Mouse (Mus musculus): ENCODE results near the gene Hoxc8. TPM values are rescaled to one million over a fixed set of nuclear protein-coding genes. Genes with fewer than 3 reads are reported as not detected.
A peak's percentile ranks its signal among the peaks of the same experiment; 100 is the strongest.

Hoxc8 gene
- polyA plus RNA-seq, 1 experiment from 2014 or later, result 2.5 TPM

DNA sequence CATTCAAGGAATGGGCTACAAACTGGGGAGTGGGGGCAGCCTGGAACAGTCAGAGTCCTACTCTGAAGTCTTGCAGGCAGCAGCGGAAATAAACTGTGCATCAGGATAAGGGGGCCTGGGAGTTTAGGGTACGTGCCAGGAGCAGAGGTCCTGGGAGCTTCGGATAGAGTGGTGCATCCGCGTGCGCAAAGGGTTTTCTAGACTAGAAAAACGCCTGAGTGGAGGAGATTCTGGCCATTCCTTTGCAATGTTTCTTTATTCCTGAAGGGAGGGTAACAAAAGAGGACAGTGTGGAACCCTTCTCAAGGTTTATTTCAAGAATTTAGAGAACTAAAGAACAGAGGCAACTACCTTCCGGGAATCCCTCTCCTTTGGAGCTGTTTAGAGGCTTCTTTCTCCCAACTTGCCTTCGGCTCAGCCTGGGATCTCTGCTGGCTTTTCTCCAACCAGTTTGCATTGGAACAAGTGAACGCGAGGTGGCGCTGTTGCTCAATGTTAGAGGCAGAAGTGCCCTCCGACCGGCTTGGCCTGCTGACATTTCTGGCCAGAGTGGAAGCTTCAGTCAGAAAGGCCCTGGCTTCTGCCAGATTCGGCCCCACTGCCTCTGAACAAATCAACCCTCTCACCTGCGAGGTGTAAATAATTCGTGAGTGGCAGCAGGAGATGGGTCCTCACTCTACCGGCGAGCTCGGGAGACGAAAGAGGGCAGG is 3.1 kb upstream of the Hoxc8 start:
- Histone ChIP-seq H3K4me2 (ENCODE audit: low read depth, low read length) (no peak overlapping the region), H3K4me1 (ENCODE audit: control insufficient read depth, insufficient read depth, low read length) (0 out of 2 replicates have a peak, but pooled peaks cover 5% of the 10 kb centered on the region), H3K36me3 (ENCODE audit: control insufficient read depth, insufficient read depth, low read length) (no peaks in the 10 kb centered on the region), H3K9me3 (replicated peaks; ENCODE audit: control insufficient read depth, low read length) (no peaks in the 10 kb centered on the region), H3K27me3 (ENCODE audit: control insufficient read depth, insufficient read depth, low read length) (peaks cover 93% of the 10 kb centered on the region), H3K9ac (ENCODE audit: low read length) (no peak overlapping the region), H3K27ac (ENCODE audit: low read length) (no peak overlapping the region), H3K4me3 (replicated peaks; ENCODE audit: low read length) (no peak overlapping the region)
- peak; percentile 66; the same call in 1 of the 2 replicates for ATAC-seq (ENCODE audit: insufficient read depth, low FRiP score)
- 7% methylated on average over 21 of the region's 21 CpGs for WGBS

GRCm38 (mm10) chr15:102988078-102988477 is 2.3 kb upstream of the Hoxc8 start:
- no peaks in the 10 kb centered on the region for H3K9me3 ChIP-seq (replicated peaks; ENCODE audit: control insufficient read depth, low read length)
- no peaks in the 10 kb centered on the region for H3K36me3 ChIP-seq (ENCODE audit: control insufficient read depth, insufficient read depth, low read length)
- no peak overlapping the region for H3K27ac ChIP-seq (ENCODE audit: low read length)
- WGBS, result 48% methylated on average over 5 of the region's 5 CpGs
- H3K4me1 ChIP-seq (ENCODE audit: control insufficient read depth, insufficient read depth, low read length), result 0 out of 2 replicates have a peak, but pooled peaks cover 5% of the 10 kb centered on the region
- H3K4me3 ChIP-seq (replicated peaks; ENCODE audit: low read length), result no peak overlapping the region
- no peak for ATAC-seq (ENCODE audit: insufficient read depth, low FRiP score)
- H3K9ac ChIP-seq (ENCODE audit: low read length), result no peak overlapping the region
- no peak overlapping the region for H3K4me2 ChIP-seq (ENCODE audit: low read depth, low read length)
- H3K27me3 ChIP-seq (ENCODE audit: control insufficient read depth, insufficient read depth, low read length), result peaks cover 92% of the 10 kb centered on the region

DNA sequence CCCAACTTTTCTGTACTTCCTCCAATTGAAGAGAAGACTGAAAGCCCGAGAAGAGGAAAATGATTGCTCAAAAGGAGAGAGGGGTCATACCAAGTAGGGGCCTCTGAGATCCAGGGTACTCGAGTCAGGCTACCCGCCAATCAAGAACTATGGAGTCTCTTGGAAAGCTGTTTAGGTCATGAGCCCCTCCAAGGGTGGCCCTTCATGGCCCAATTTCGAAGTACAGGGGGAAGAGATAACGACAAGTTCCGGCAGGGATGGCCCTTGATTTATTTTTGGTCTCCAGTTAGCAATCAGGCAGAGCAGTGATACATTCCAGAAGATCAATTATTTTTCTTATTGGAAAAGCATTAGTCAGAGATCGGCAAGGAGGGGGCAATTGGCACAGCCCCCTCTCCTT is 1.4 kb downstream of the Hoxc8 start:
- no peak overlapping the region for H3K9ac ChIP-seq (ENCODE audit: low read length)
- peak overlapping the region; percentile 46; the same call in 1 of the 2 replicates for H3K4me2 ChIP-seq (ENCODE audit: low read depth, low read length)
- H3K36me3 ChIP-seq (ENCODE audit: control insufficient read depth, insufficient read depth, low read length), result no peaks in the 10 kb centered on the region
- H3K4me3 ChIP-seq (replicated peaks; ENCODE audit: low read length), result peak overlapping the region; percentile 1; the same call in 1 of the 2 replicates
- H3K27ac ChIP-seq (ENCODE audit: low read length), result no peak overlapping the region
- 0 out of 2 replicates have a peak, but pooled peaks cover 5% of the 10 kb centered on the region for H3K4me1 ChIP-seq (ENCODE audit: control insufficient read depth, insufficient read depth, low read length)
- no peak for ATAC-seq (ENCODE audit: insufficient read depth, low FRiP score)
- WGBS, result 16% methylated on average over 7 of the region's 7 CpGs
- peaks cover 87% of the 10 kb centered on the region for H3K27me3 ChIP-seq (ENCODE audit: control insufficient read depth, insufficient read depth, low read length)
- no peaks in the 10 kb centered on the region for H3K9me3 ChIP-seq (replicated peaks; ENCODE audit: control insufficient read depth, low read length)

DNA sequence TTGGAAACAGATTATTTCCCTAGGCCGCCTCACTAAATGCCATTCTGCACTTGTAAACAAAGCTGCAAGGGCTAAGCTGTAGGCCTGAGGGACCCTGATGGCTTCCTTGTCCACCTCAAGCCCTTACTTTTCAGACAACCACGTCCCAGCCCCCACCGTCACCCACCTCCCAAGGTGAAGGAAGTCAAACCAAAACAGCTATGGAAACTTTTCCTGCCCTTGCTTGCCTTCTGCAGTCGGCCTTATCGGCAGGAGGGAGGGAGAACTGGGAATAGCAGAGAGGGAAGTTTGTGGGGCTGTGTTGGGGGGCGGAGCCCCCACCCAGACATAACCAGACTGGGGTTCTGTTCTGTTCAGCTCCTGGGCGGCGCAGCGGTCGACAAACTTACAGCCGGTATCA is 1.8 kb downstream of the Hoxc8 start:
- peak overlapping the region; percentile 46; the same call in 1 of the 2 replicates for H3K4me2 ChIP-seq (ENCODE audit: low read depth, low read length)
- no peaks in the 10 kb centered on the region for H3K36me3 ChIP-seq (ENCODE audit: control insufficient read depth, insufficient read depth, low read length)
- H3K9me3 ChIP-seq (replicated peaks; ENCODE audit: control insufficient read depth, low read length), result no peaks in the 10 kb centered on the region
- peaks cover 85% of the 10 kb centered on the region for H3K27me3 ChIP-seq (ENCODE audit: control insufficient read depth, insufficient read depth, low read length)
- no peak for ATAC-seq (ENCODE audit: insufficient read depth, low FRiP score)
- no peak overlapping the region for H3K27ac ChIP-seq (ENCODE audit: low read length)
- 0 out of 2 replicates have a peak, but pooled peaks cover 5% of the 10 kb centered on the region for H3K4me1 ChIP-seq (ENCODE audit: control insufficient read depth, insufficient read depth, low read length)
- peak overlapping the region; percentile 1; the same call in 1 of the 2 replicates for H3K4me3 ChIP-seq (replicated peaks; ENCODE audit: low read length)
- 9% methylated on average over 11 of the region's 11 CpGs for WGBS
- H3K9ac ChIP-seq (ENCODE audit: low read length), result no peak overlapping the region

DNA sequence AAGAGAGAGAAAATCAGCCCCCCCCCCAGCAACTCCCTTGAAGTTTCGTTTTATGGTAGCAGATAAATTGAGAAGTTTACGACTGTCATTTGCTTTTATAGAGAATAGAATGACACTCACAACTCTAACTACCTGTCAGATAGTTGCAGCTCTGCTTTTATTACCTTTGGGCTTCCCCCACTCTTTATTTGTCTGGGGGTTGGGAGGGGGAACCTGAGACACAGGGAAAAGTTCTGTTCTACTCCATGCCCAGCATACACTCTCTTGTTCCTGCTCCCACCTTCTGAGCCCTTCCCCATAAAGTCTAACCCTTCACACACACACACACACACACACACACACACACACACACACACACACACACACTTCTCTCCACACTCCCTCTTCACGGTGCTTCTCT is 2.5 kb downstream of the Hoxc8 start:
- WGBS, result 9% methylated on average over 3 of the region's 3 CpGs
- ATAC-seq (ENCODE audit: insufficient read depth, low FRiP score), result no peak
- Histone ChIP-seq H3K27ac (ENCODE audit: low read length) (no peak overlapping the region), H3K9ac (ENCODE audit: low read length) (no peak overlapping the region), H3K4me1 (ENCODE audit: control insufficient read depth, insufficient read depth, low read length) (0 out of 2 replicates have a peak, but pooled peaks cover 5% of the 10 kb centered on the region), H3K9me3 (replicated peaks; ENCODE audit: control insufficient read depth, low read length) (no peaks in the 10 kb centered on the region), H3K4me3 (replicated peaks; ENCODE audit: low read length) (no peak overlapping the region), H3K4me2 (ENCODE audit: low read depth, low read length) (no peak overlapping the region), H3K36me3 (ENCODE audit: control insufficient read depth, insufficient read depth, low read length) (no peaks in the 10 kb centered on the region), H3K27me3 (ENCODE audit: control insufficient read depth, insufficient read depth, low read length) (peaks cover 84% of the 10 kb centered on the region)

- H3K36me3 ChIP-seq (ENCODE audit: control insufficient read depth, insufficient read depth, low read length), result no peaks in the 10 kb centered on the region
These were observed 6.1 kb downstream of the Hoxc8 start for GRCm38 (mm10) chr15:102996548-102996947.

DNA sequence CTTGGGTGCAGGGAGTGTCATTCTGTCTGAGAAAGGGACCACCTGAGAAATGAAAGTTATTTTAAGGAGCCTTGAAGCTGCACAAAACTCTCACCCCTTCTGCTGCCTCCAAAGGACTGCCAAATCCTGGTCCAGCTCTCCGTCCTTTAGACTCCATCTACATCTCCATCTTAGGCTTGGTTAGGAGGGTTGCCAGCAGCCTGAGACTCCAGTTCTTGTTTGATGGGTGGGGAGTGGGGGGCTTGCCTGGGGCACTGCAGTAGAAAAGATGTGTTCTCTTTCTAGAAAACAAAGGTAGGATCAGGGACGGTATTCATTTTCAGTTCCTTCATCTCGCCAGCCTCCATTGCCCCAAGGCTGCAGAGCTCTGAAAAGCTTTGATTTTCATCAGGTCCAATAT is 7.0 kb downstream of the Hoxc8 start:
- no peaks in the 10 kb centered on the region for H3K36me3 ChIP-seq (ENCODE audit: control insufficient read depth, insufficient read depth, low read length)
- whole genome bisulfite sequencing, result 8% methylated on average over 3 of the region's 3 CpGs

More at GRCm38 (mm10) chr15:102996548-102996947, 6.1 kb downstream of the Hoxc8 start:
- Histone ChIP-seq H3K4me3 (replicated peaks; ENCODE audit: low read length) (no peak overlapping the region), H3K27ac (ENCODE audit: low read length) (no peak overlapping the region), H3K4me1 (ENCODE audit: control insufficient read depth, insufficient read depth, low read length) (peaks cover 17% of the 10 kb centered on the region), H3K27me3 (ENCODE audit: control insufficient read depth, insufficient read depth, low read length) (peaks cover 87% of the 10 kb centered on the region), H3K9ac (ENCODE audit: low read length) (no peak overlapping the region), H3K9me3 (replicated peaks; ENCODE audit: control insufficient read depth, low read length) (no peaks in the 10 kb centered on the region), H3K4me2 (ENCODE audit: low read depth, low read length) (no peak overlapping the region)
- WGBS, result 6% methylated on average over 9 of the region's 9 CpGs
- ATAC-seq (ENCODE audit: insufficient read depth, low FRiP score), result no peak

DNA sequence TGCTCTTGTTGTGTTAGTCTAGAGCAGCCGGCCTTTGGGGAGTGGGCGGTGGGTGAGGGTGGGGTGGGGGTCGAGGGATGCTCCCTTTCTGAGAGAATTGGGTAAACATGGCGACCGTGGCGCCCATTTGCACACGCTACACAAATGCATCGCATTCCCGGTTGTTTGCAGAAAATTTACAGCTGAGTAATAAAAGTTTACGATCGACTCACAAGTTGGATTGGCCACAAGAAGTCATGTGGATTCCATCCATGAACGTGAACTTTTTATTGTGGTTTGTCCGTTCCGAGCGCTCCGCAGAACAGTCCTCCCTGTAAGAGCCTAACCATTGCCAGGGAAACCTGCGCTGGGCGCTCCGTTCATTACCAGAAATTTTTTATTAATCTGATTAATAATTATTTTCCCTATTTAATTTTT is 7.5 kb downstream of the Hoxc8 start, which contains the start of gene Hoxc6:
TSS of gene Hoxc6 (plus strand) at position 319 of the 417 bp plus-strand sequence.
- Histone ChIP-seq H3K27ac (ENCODE audit: low read length) (no peak within 1 kb of the TSS; the same call in 1 of the 2 replicates), H3K27me3 (ENCODE audit: control insufficient read depth, insufficient read depth, low read length) (peaks cover 89% of the 10 kb centered on the region), H3K36me3 (ENCODE audit: control insufficient read depth, insufficient read depth, low read length) (no peaks in the 10 kb centered on the region), H3K4me1 (ENCODE audit: control insufficient read depth, insufficient read depth, low read length) (peaks cover 17% of the 10 kb centered on the region), H3K4me2 (ENCODE audit: low read depth, low read length) (peak within 1 kb of the TSS; percentile 70), H3K9ac (ENCODE audit: low read length) (peak within 1 kb of the TSS; percentile 69), H3K9me3 (replicated peaks; ENCODE audit: control insufficient read depth, low read length) (no peaks in the 10 kb centered on the region), H3K4me3 (replicated peaks; ENCODE audit: low read length) (peak within 1 kb of the TSS; percentile 49)
- ATAC-seq (ENCODE audit: insufficient read depth, low FRiP score), result no peak
- WGBS, result 2% methylated on average over 19 of the region's 19 CpGs

More for the DNA sequence above, 7.0 kb downstream of the Hoxc8 start:
- H3K9ac ChIP-seq (ENCODE audit: low read length), result no peak overlapping the region
- peak overlapping the region; percentile 14; the same call in 1 of the 2 replicates for H3K4me2 ChIP-seq (ENCODE audit: low read depth, low read length)
- ATAC-seq (ENCODE audit: insufficient read depth, low FRiP score), result no peak
- peaks cover 88% of the 10 kb centered on the region for H3K27me3 ChIP-seq (ENCODE audit: control insufficient read depth, insufficient read depth, low read length)
- no peaks in the 10 kb centered on the region for H3K9me3 ChIP-seq (replicated peaks; ENCODE audit: control insufficient read depth, low read length)
- H3K4me3 ChIP-seq (replicated peaks; ENCODE audit: low read length), result no peak overlapping the region
- no peak overlapping the region for H3K27ac ChIP-seq (ENCODE audit: low read length)
- peaks cover 17% of the 10 kb centered on the region for H3K4me1 ChIP-seq (ENCODE audit: control insufficient read depth, insufficient read depth, low read length)

- Histone ChIP-seq H3K36me3 (ENCODE audit: control insufficient read depth, insufficient read depth, low read length) (no peaks in the 10 kb centered on the region), H3K4me1 (ENCODE audit: control insufficient read depth, insufficient read depth, low read length) (peaks cover 17% of the 10 kb centered on the region), H3K27ac (ENCODE audit: low read length) (no peak overlapping the region; the same call in 1 of the 2 replicates), H3K4me2 (ENCODE audit: low read depth, low read length) (peak overlapping the region; percentile 70), H3K4me3 (replicated peaks; ENCODE audit: low read length) (peak overlapping the region; percentile 49), H3K27me3 (ENCODE audit: control insufficient read depth, insufficient read depth, low read length) (peaks cover 92% of the 10 kb centered on the region), H3K9me3 (replicated peaks; ENCODE audit: control insufficient read depth, low read length) (no peaks in the 10 kb centered on the region), H3K9ac (ENCODE audit: low read length) (peak overlapping the region; percentile 69)
- under 1% methylated on average over 19 of the region's 19 CpGs for WGBS
- peak; percentile 26; the same call in 1 of the 2 replicates for ATAC-seq (ENCODE audit: insufficient read depth, low FRiP score)
These were observed 8.3 kb downstream of the Hoxc8 start for GRCm38 (mm10) chr15:102998608-102999182.
